Mouse (Mus musculus): ENCODE data around the gene Lman1l.

GRCm38 (mm10) chr9:57610359-57610826 lies 10.2 kb downstream of the Lman1l start:
- TF ChIP-seq CTCF (IDR thresholded peaks at IDR 0.05; ENCODE audit: low read depth) (no peak), EP300 (IDR thresholded peaks at IDR 0.05; ENCODE audit: low read depth) (no peak)

All from liver, postnatal 0 days (tissue).